Mouse (Mus musculus): ENCODE results near the gene Pcif1.

Gene Pcif1

GRCm38 (mm10) chr2:164895885-164896284 lies 16.8 kb downstream of the Pcif1 start:
- no peak for DNase-seq

GRCm38 (mm10) chr2:164898008-164898407 lies 18.9 kb downstream of the Pcif1 start:
- no peak for DNase-seq

GRCm38 (mm10) chr2:164899034-164899433 lies 19.9 kb downstream of the Pcif1 start:
- DNase-seq, result no peak

GRCm38 (mm10) chr2:164899723-164900459 lies 20.8 kb downstream of the Pcif1 start:
- DNase-seq, result no peak

- DNase-seq, result no peak
Measured at GRCm38 (mm10) chr2:164901380-164901779, 22.3 kb downstream of the Pcif1 start.

- peak; percentile 46 for DNase-seq
Measured at GRCm38 (mm10) chr2:164903496-164903895, 24.4 kb downstream of the Pcif1 start.

GRCm38 (mm10) chr2:164906071-164906470 lies 27.0 kb downstream of the Pcif1 start:
- DNase-seq, result no peak

- no peak for DNase-seq
Measured at GRCm38 (mm10) chr2:164907511-164907910, 28.4 kb downstream of the Pcif1 start.

GRCm38 (mm10) chr2:164908011-164908410 lies 28.9 kb downstream of the Pcif1 start:
- DNase-seq, result no peak

- no peak for DNase-seq
Measured at GRCm38 (mm10) chr2:164909100-164909499, 30.0 kb downstream of the Pcif1 start.

GRCm38 (mm10) chr2:164909542-164909941 lies 30.4 kb downstream of the Pcif1 start:
- DNase-seq, result peak; percentile 69

- DNase-seq, result no peak
Measured at GRCm38 (mm10) chr2:164910360-164911061, 31.4 kb downstream of the Pcif1 start.

- DNase-seq, result peak; percentile 94
Measured at GRCm38 (mm10) chr2:164911086-164912048, 32.3 kb downstream of the Pcif1 start, which contains the start of gene Zfp335. Gene Zfp335, minus strand, starts transcription at chr2:164911757.

- DNase-seq, result no peak
Measured at GRCm38 (mm10) chr2:164912151-164912550, 33.0 kb downstream of the Pcif1 start.

- DNase-seq, result no peak
Measured at GRCm38 (mm10) chr2:164912749-164913427, 33.8 kb downstream of the Pcif1 start.

GRCm38 (mm10) chr2:164913428-164913786 lies 34.3 kb downstream of the Pcif1 start:
- no peak for DNase-seq

GRCm38 (mm10) chr2:164916820-164917219 lies 37.7 kb downstream of the Pcif1 start:
- DNase-seq, result no peak

- no peak for DNase-seq
Measured at GRCm38 (mm10) chr2:164917371-164917770, 38.3 kb downstream of the Pcif1 start.

- no peak for DNase-seq
Measured at GRCm38 (mm10) chr2:164918325-164918724, 39.2 kb downstream of the Pcif1 start.

- DNase-seq, result no peak
Measured at GRCm38 (mm10) chr2:164921984-164922383, 42.9 kb downstream of the Pcif1 start.

- no peak for DNase-seq
Measured at GRCm38 (mm10) chr2:164923291-164923690, 44.2 kb downstream of the Pcif1 start.

- DNase-seq, result peak; percentile 97
Measured at GRCm38 (mm10) chr2:164924100-164924857, 45.2 kb downstream of the Pcif1 start.
